Mouse (Mus musculus): ENCODE data around the gene Ccnb1.
A peak's percentile ranks its signal among the peaks of the same experiment; 100 is the strongest.
"Not testable (repeated sequence)": the region's sequence is repeated elsewhere in the genome, so short reads cannot be mapped to it uniquely, and the experiment has no call there.

Gene Ccnb1

GRCm38 (mm10) chr13:100755329-100755728 is 31.0 kb downstream of the Ccnb1 start:
- no peak for DNase-seq

- no peak for DNase-seq
These were observed 32.2 kb downstream of the Ccnb1 start for GRCm38 (mm10) chr13:100754186-100754585.

- no peak for DNase-seq
These were observed 33.4 kb downstream of the Ccnb1 start for GRCm38 (mm10) chr13:100753011-100753410.

- DNase-seq: no peak
These were observed 33.8 kb downstream of the Ccnb1 start for GRCm38 (mm10) chr13:100752529-100752928.

GRCm38 (mm10) chr13:100751402-100751801 is 35.0 kb downstream of the Ccnb1 start:
- DNase-seq: no peak

GRCm38 (mm10) chr13:100750799-100751198 is 35.6 kb downstream of the Ccnb1 start:
- no peak for DNase-seq

- no peak for DNase-seq
These were observed 37.7 kb downstream of the Ccnb1 start for GRCm38 (mm10) chr13:100748638-100749037.

- no peak for DNase-seq
These were observed 40.3 kb downstream of the Ccnb1 start for GRCm38 (mm10) chr13:100746090-100746489.

- DNase-seq: peak; percentile 96
These were observed 42.2 kb downstream of the Ccnb1 start, which contains the start of gene Mrps36 for GRCm38 (mm10) chr13:100744036-100744744. Mrps36 (minus strand) TSS chr13:100744659.

GRCm38 (mm10) chr13:100743346-100744035 is 42.9 kb downstream of the Ccnb1 start:
- DNase-seq: no peak

GRCm38 (mm10) chr13:100742831-100743230 is 43.5 kb downstream of the Ccnb1 start:
- DNase-seq: no peak

GRCm38 (mm10) chr13:100732756-100733155 is 53.6 kb downstream of the Ccnb1 start:
- no peak for DNase-seq

- DNase-seq: not testable (repeated sequence)
These were observed 54.8 kb downstream of the Ccnb1 start for GRCm38 (mm10) chr13:100731462-100732046.

- peak; percentile 91 for DNase-seq
These were observed 55.6 kb downstream of the Ccnb1 start, which contains the start of gene Cdk7 for GRCm38 (mm10) chr13:100730861-100731176. Cdk7 (minus strand) TSS chr13:100730939.

- DNase-seq: peak; percentile 20
These were observed 56.1 kb downstream of the Ccnb1 start for GRCm38 (mm10) chr13:100730153-100730860.
